Mouse (Mus musculus) left cerebral cortex, adult 8-10 months (tissue): ENCODE results near the gene Rbm46. TPM values are rescaled to one million over a fixed set of nuclear protein-coding genes. Genes with fewer than 3 reads are reported as not detected.
A peak's percentile ranks its signal among the peaks of the same experiment; 100 is the strongest.

Experiments used
- DNase-seq, 2 experiments: peaks; one replicate each; pipeline ENCODE4 v3.0.0; 2022; ENCODE audit warnings: low spot score in 2 of 2
- total RNA-seq, 4 experiments: library from RNA; stranded (reverse); gene quantifications; 2 replicates each; pipeline ENCODE4 v1.2.4; 2022

Gene Rbm46
- total RNA-seq, 4 experiments from 2014 or later, result 0.35 to 0.59 (median 0.46) TPM

- peak in 1 of 2 experiments; percentile 19 for DNase-seq
These were observed 84.6 kb downstream of the Rbm46 start for GRCm38 (mm10) chr3:82791663-82792062.

Other genes with a start within 250 kb of the Rbm46 start
- gene Lrat, start 27.5 kb upstream of the Rbm46 start, total RNA-seq, result under 1 TPM; 0.07 to 0.14 (median 0.12) TPM
- gene Fgg, start 131.2 kb upstream of the Rbm46 start, total RNA-seq, result not detected
- gene Fga, start 149.6 kb upstream of the Rbm46 start, total RNA-seq, result not detected
- gene Fgb, start 173.4 kb upstream of the Rbm46 start, total RNA-seq, result not detected
- gene Plrg1, start 179.0 kb upstream of the Rbm46 start, total RNA-seq, result 10 to 100 TPM; 43.0 to 46.5 (median 44.3) TPM